Mouse (Mus musculus) stomach, postnatal 0 days (tissue): ENCODE results near the gene Smr2. TPM values are rescaled to one million over a fixed set of nuclear protein-coding genes. Genes with fewer than 3 reads are reported as not detected.
"Not testable (repeated sequence)": the region's sequence is repeated elsewhere in the genome, so short reads cannot be mapped to it uniquely, and the experiment has no call there.

Experiments used
- ATAC-seq: fragments of 200-750 bp; cut with Nextera tagmentation; 2 replicates; pipeline ENCODE4 v1.8.0; 2017; ENCODE audit not compliant: low FRiP score, low TSS enrichment
- DNase-seq: peaks from one replicate; pipeline ENCODE4 v3.0.0-alpha.2; 2016; ENCODE audit warnings: low spot score
- H3K27ac ChIP-seq: fragments of 300-500 bp; sonication (generic); replicated peaks from 2 replicates; pipeline ENCODE4 v1.5.1; 2014; ENCODE audit warnings: mild to moderate bottlenecking, control low read depth
- H3K27me3 ChIP-seq: fragments of 300-500 bp; sonication (generic); 2 replicates; pipeline ENCODE4 v1.6.1; 2014; ENCODE audit warnings: low read length; ENCODE audit not compliant: control insufficient read depth, insufficient read depth
- H3K36me3 ChIP-seq: fragments of 300-500 bp; sonication (generic); 2 replicates; pipeline ENCODE4 v1.6.1; 2014; ENCODE audit warnings: low read length, mixed read lengths; ENCODE audit not compliant: control insufficient read depth, insufficient read depth
- H3K4me1 ChIP-seq: fragments of 300-500 bp; sonication (generic); replicated peaks from 2 replicates; pipeline ENCODE4 v1.6.1; 2014; ENCODE audit warnings: antibody characterized with exemption; ENCODE audit not compliant: control insufficient read depth, insufficient read depth
- H3K4me2 ChIP-seq: fragments of 300-500 bp; sonication (generic); replicated peaks from 2 replicates; pipeline ENCODE4 v1.6.1; 2014; ENCODE audit warnings: low read depth, mild to moderate bottlenecking, control low read depth, moderate library complexity
- H3K4me3 ChIP-seq: fragments of 300-500 bp; sonication (generic); 2 replicates; pipeline ENCODE4 v1.5.1; 2014; ENCODE audit warnings: low read depth, low read length, control low read depth
- H3K9ac ChIP-seq: fragments of 300-500 bp; sonication (generic); 2 replicates; pipeline ENCODE4 v1.6.1; 2014; ENCODE audit warnings: mild to moderate bottlenecking, low read length, control low read depth, mixed read lengths
- H3K9me3 ChIP-seq: fragments of 300-500 bp; sonication (generic); 2 replicates; pipeline ENCODE4 v1.6.1; 2016; ENCODE audit warnings: low read length; ENCODE audit not compliant: control insufficient read depth
- CTCF ChIP-seq: IDR thresholded peaks from 2 replicates; pipeline ENCODE4 v1.5.1; 2016; ENCODE audit warnings: antibody characterized with exemption, low read depth, mild to moderate bottlenecking, moderate library complexity
- EP300 ChIP-seq: optimal IDR thresholded peaks from 2 replicates; pipeline ENCODE3; 2016; ENCODE audit warnings: antibody characterized with exemption
- WGBS: fragments of 180-500 bp; shearing (Covaris S2); extraction: QIAGEN DNeasy Blood & Tissue Kit; methylation state at CpG from one replicate; pipeline ENCODE4 v1.1.7; 2014; 5-methylcytosine and 5-hydroxymethylcytosine counted together
- polyA plus RNA-seq: library from polyadenylated mRNA; unstranded; fragments of >200 nt; fragmentation: Nextera tagmentation; extraction: Ambion mirVana; gene quantifications from 2 replicates; pipeline ENCODE4 v1.2.1, GENCODE M21; 2015

Gene Smr2
- polyA plus RNA-seq, result not detected in 2 replicates

DNA sequence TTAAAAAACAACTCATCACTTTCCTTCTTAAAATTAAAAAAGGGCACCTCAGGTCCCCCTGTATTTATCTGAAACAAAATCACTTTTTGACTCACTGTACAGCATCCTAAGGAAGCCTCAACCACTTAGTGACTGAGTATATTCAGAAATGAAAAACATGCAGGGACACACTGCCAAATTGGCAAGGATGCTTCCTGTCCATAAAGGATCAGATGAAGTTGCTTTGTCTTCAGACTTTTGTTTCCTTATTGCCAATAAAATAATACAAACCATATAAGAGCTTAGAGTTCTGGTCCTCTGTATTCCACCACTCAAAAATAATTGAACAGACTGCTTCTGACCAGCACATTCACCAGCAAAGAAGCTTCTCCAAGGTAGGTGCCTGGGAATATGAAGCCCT is at the start of gene Smr2:
TSS of gene Smr2 (plus strand) at position 301 of the 400 bp plus-strand sequence.
- ATAC-seq, result not testable (repeated sequence)

GRCm38 (mm10) chr5:88111430-88111829 is 25.1 kb downstream of the Smr2 start, which contains the start of gene Gm11116:
TSS of gene Gm11116 (minus strand) at chr5:88111530.
- Histone ChIP-seq H3K4me2 (no peak within 1 kb of the TSS), H3K9ac (no peak within 1 kb of the TSS), H3K9me3 (no peaks in the 10 kb centered on the region), H3K27me3 (no peaks in the 10 kb centered on the region), H3K36me3 (no peaks in the 10 kb centered on the region), H3K27ac (no peak within 1 kb of the TSS), H3K4me3 (no peak within 1 kb of the TSS), H3K4me1 (no peaks in the 10 kb centered on the region)
- DNase-seq, result no peak
- 82% methylated on average over 1 of the region's 1 CpGs for WGBS
- ATAC-seq, result no peak
- TF ChIP-seq CTCF (no peak), EP300 (no peak)

More for the DNA sequence above, at the start of gene Smr2:
- not testable (repeated sequence) for H3K4me3 ChIP-seq, H3K4me1 ChIP-seq, H3K36me3 ChIP-seq, H3K4me2 ChIP-seq, H3K27ac ChIP-seq, H3K9me3 ChIP-seq, H3K27me3 ChIP-seq, H3K9ac ChIP-seq, DNase-seq

DNA sequence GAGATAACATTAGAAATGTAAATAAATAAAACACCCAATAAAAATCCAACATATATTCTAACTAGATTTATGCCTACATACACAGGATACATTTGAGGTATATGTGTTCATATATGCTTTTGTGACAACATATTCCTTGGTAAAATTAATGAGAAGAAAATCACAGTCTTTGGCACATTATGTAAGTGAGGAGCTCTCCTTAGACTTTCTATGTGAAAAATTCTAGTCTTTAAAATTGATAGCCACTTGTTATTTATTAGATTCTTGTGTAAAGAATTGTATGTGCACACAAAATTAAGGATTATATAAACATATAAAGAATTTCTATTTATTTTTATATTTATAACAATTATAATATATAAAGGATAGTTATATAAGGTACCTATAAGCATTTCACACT is 67.6 kb downstream of the Smr2 start, which contains the start of gene Gm11115:
TSS of gene Gm11115 (minus strand) at position 101 of the 400 bp plus-strand sequence.
- no peak within 1 kb of the TSS for H3K9ac ChIP-seq
- no peak for TF ChIP-seq CTCF
- TF ChIP-seq EP300, result no peak

More for the DNA sequence above, 67.6 kb downstream of the Smr2 start, which contains the start of gene Gm11115:
- H3K9me3 ChIP-seq, result no peaks in the 10 kb centered on the region
- no peaks in the 10 kb centered on the region for H3K27me3 ChIP-seq
- H3K4me2 ChIP-seq, result no peak within 1 kb of the TSS
- ATAC-seq (no peak), DNase-seq (no peak)
- H3K36me3 ChIP-seq, result no peaks in the 10 kb centered on the region
- H3K4me3 ChIP-seq, result no peak within 1 kb of the TSS
- H3K27ac ChIP-seq, result no peak within 1 kb of the TSS
- no peaks in the 10 kb centered on the region for H3K4me1 ChIP-seq

Other genes starting within 250 kb of the Smr2 start
- not detected in 2 replicates for gene Odam, start 201.5 kb upstream of the Smr2 start, polyA plus RNA-seq
- gene Csn3, start 161.0 kb upstream of the Smr2 start, polyA plus RNA-seq, result 1.1 and 2.4 TPM in 2 replicates
- not detected in 2 replicates for gene 2310003L06Rik, start 117.1 kb upstream of the Smr2 start, polyA plus RNA-seq
- gene Gm28434, start 117.0 kb upstream of the Smr2 start, polyA plus RNA-seq, result not detected in 2 replicates
- not detected in 2 replicates for gene Cabs1, start 107.1 kb upstream of the Smr2 start, polyA plus RNA-seq
- not detected in 2 replicates for gene Smr3a, start 84.0 kb upstream of the Smr2 start, polyA plus RNA-seq
- not detected in 2 replicates for gene Gm11116, start 25.0 kb downstream of the Smr2 start, polyA plus RNA-seq
- gene Gm11115, start 67.5 kb downstream of the Smr2 start, polyA plus RNA-seq, result not detected in 2 replicates
- gene Gm7714, start 182.4 kb downstream of the Smr2 start, polyA plus RNA-seq, result not detected in 2 replicates
- not detected in 2 replicates for gene Prol1, start 230.8 kb downstream of the Smr2 start, polyA plus RNA-seq